Mouse (Mus musculus): ENCODE measurements around the gene Fstl4. TPM values are rescaled to one million over a fixed set of nuclear protein-coding genes. Genes with fewer than 3 reads are reported as not detected.

Fstl4 gene
- polyA plus RNA-seq, 1 experiment = 0.18 TPM

GRCm38 (mm10) chr11:53162385-53162784 is 398.0 kb downstream of the Fstl4 start:
- no peak for DNase-seq
- WGBS = 88% methylated on average over 6 of the region's 6 CpGs

GRCm38 (mm10) chr11:53166478-53166877 is 402.0 kb downstream of the Fstl4 start:
- TF ChIP-seq CTCF (IDR thresholded peaks at IDR 0.05; ENCODE audit: borderline replicate concordance, control insufficient read depth, extremely low read depth, insufficient read depth, low read length, poor library complexity) = no peak
- no peak for TF ChIP-seq POLR2A (IDR thresholded peaks at IDR 0.05; ENCODE audit: control insufficient read depth, extremely low read depth, insufficient read depth, low read length, poor library complexity)
- Histone ChIP-seq H3K4me1 (replicated peaks; ENCODE audit: control insufficient read depth, insufficient read depth, low read length) (no peaks in the 10 kb centered on the region), H3K27me3 (ENCODE audit: control insufficient read depth, insufficient read depth, low read length) (no peaks in the 10 kb centered on the region), H3K27ac (ENCODE audit: control insufficient read depth, insufficient read depth, low read length) (no peak overlapping the region), H3K4me3 (ENCODE audit: control insufficient read depth, insufficient read depth, low read length) (no peak overlapping the region), H3K36me3 (ENCODE audit: control insufficient read depth, insufficient read depth, low read length) (no peaks in the 10 kb centered on the region)
- DNase-seq = no peak
- WGBS = 68% methylated on average over 2 of the region's 2 CpGs

More at GRCm38 (mm10) chr11:53162385-53162784, 398.0 kb downstream of the Fstl4 start:
- Histone ChIP-seq H3K27ac (ENCODE audit: control insufficient read depth, insufficient read depth, low read length) (no peak overlapping the region), H3K4me3 (ENCODE audit: control insufficient read depth, insufficient read depth, low read length) (no peak overlapping the region), H3K27me3 (ENCODE audit: control insufficient read depth, insufficient read depth, low read length) (no peaks in the 10 kb centered on the region), H3K4me1 (replicated peaks; ENCODE audit: control insufficient read depth, insufficient read depth, low read length) (no peaks in the 10 kb centered on the region), H3K36me3 (ENCODE audit: control insufficient read depth, insufficient read depth, low read length) (no peaks in the 10 kb centered on the region)
- TF ChIP-seq CTCF (IDR thresholded peaks at IDR 0.05; ENCODE audit: borderline replicate concordance, control insufficient read depth, extremely low read depth, insufficient read depth, low read length, poor library complexity) = no peak
- no peak for TF ChIP-seq POLR2A (IDR thresholded peaks at IDR 0.05; ENCODE audit: control insufficient read depth, extremely low read depth, insufficient read depth, low read length, poor library complexity)

GRCm38 (mm10) chr11:53182177-53182852 is 417.9 kb downstream of the Fstl4 start:
- Histone ChIP-seq H3K27me3 (ENCODE audit: control insufficient read depth, insufficient read depth, low read length) (no peaks in the 10 kb centered on the region), H3K4me1 (replicated peaks; ENCODE audit: control insufficient read depth, insufficient read depth, low read length) (peaks cover 7% of the 10 kb centered on the region), H3K4me3 (ENCODE audit: control insufficient read depth, insufficient read depth, low read length) (no peak overlapping the region), H3K36me3 (ENCODE audit: control insufficient read depth, insufficient read depth, low read length) (no peaks in the 10 kb centered on the region), H3K27ac (ENCODE audit: control insufficient read depth, insufficient read depth, low read length) (no peak overlapping the region)
- no peak for TF ChIP-seq POLR2A (IDR thresholded peaks at IDR 0.05; ENCODE audit: control insufficient read depth, extremely low read depth, insufficient read depth, low read length, poor library complexity)
- TF ChIP-seq CTCF (IDR thresholded peaks at IDR 0.05; ENCODE audit: borderline replicate concordance, control insufficient read depth, extremely low read depth, insufficient read depth, low read length, poor library complexity) = no peak
- 90% methylated on average over 13 of the region's 13 CpGs for WGBS
- no peak for DNase-seq

- H3K27me3 ChIP-seq (ENCODE audit: control insufficient read depth, insufficient read depth, low read length) = no peaks in the 10 kb centered on the region
- peaks cover 7% of the 10 kb centered on the region for H3K4me1 ChIP-seq (replicated peaks; ENCODE audit: control insufficient read depth, insufficient read depth, low read length)
- no peak overlapping the region for H3K27ac ChIP-seq (ENCODE audit: control insufficient read depth, insufficient read depth, low read length)
- no peaks in the 10 kb centered on the region for H3K36me3 ChIP-seq (ENCODE audit: control insufficient read depth, insufficient read depth, low read length)
- H3K4me3 ChIP-seq (ENCODE audit: control insufficient read depth, insufficient read depth, low read length) = no peak overlapping the region
- no peak for TF ChIP-seq POLR2A (IDR thresholded peaks at IDR 0.05; ENCODE audit: control insufficient read depth, extremely low read depth, insufficient read depth, low read length, poor library complexity)
- TF ChIP-seq CTCF (IDR thresholded peaks at IDR 0.05; ENCODE audit: borderline replicate concordance, control insufficient read depth, extremely low read depth, insufficient read depth, low read length, poor library complexity) = no peak
- no peak for DNase-seq
- 38% methylated on average over 4 of the region's 4 CpGs for WGBS
Observed at GRCm38 (mm10) chr11:53182858-53183257, 418.4 kb downstream of the Fstl4 start.

GRCm38 (mm10) chr11:53184046-53184445 is 419.6 kb downstream of the Fstl4 start:
- WGBS = 92% methylated on average over 7 of the region's 7 CpGs
- Histone ChIP-seq H3K36me3 (ENCODE audit: control insufficient read depth, insufficient read depth, low read length) (no peaks in the 10 kb centered on the region), H3K27me3 (ENCODE audit: control insufficient read depth, insufficient read depth, low read length) (no peaks in the 10 kb centered on the region), H3K27ac (ENCODE audit: control insufficient read depth, insufficient read depth, low read length) (no peak overlapping the region), H3K4me1 (replicated peaks; ENCODE audit: control insufficient read depth, insufficient read depth, low read length) (peaks cover 7% of the 10 kb centered on the region), H3K4me3 (ENCODE audit: control insufficient read depth, insufficient read depth, low read length) (no peak overlapping the region)
- no peak for DNase-seq
- no peak for TF ChIP-seq CTCF (IDR thresholded peaks at IDR 0.05; ENCODE audit: borderline replicate concordance, control insufficient read depth, extremely low read depth, insufficient read depth, low read length, poor library complexity)
- TF ChIP-seq POLR2A (IDR thresholded peaks at IDR 0.05; ENCODE audit: control insufficient read depth, extremely low read depth, insufficient read depth, low read length, poor library complexity) = no peak

- no peaks in the 10 kb centered on the region for H3K27me3 ChIP-seq (ENCODE audit: control insufficient read depth, insufficient read depth, low read length)
- no peak overlapping the region for H3K4me3 ChIP-seq (ENCODE audit: control insufficient read depth, insufficient read depth, low read length)
- WGBS = 14% methylated on average over 5 of the region's 5 CpGs
- no peaks in the 10 kb centered on the region for H3K36me3 ChIP-seq (ENCODE audit: control insufficient read depth, insufficient read depth, low read length)
- peaks cover 7% of the 10 kb centered on the region for H3K4me1 ChIP-seq (replicated peaks; ENCODE audit: control insufficient read depth, insufficient read depth, low read length)
- H3K27ac ChIP-seq (ENCODE audit: control insufficient read depth, insufficient read depth, low read length) = no peak overlapping the region
- no peak for DNase-seq
- TF ChIP-seq POLR2A (IDR thresholded peaks at IDR 0.05; ENCODE audit: control insufficient read depth, extremely low read depth, insufficient read depth, low read length, poor library complexity) = no peak
- no peak for TF ChIP-seq CTCF (IDR thresholded peaks at IDR 0.05; ENCODE audit: borderline replicate concordance, control insufficient read depth, extremely low read depth, insufficient read depth, low read length, poor library complexity)
Observed at GRCm38 (mm10) chr11:53184698-53185097, 420.3 kb downstream of the Fstl4 start.

Measured in thymus, adult 2 months (tissue).